Mouse (Mus musculus): ENCODE measurements around the gene Gatb.
A peak's percentile ranks its signal among the peaks of the same experiment; 100 is the strongest.

Gene Gatb

DNA sequence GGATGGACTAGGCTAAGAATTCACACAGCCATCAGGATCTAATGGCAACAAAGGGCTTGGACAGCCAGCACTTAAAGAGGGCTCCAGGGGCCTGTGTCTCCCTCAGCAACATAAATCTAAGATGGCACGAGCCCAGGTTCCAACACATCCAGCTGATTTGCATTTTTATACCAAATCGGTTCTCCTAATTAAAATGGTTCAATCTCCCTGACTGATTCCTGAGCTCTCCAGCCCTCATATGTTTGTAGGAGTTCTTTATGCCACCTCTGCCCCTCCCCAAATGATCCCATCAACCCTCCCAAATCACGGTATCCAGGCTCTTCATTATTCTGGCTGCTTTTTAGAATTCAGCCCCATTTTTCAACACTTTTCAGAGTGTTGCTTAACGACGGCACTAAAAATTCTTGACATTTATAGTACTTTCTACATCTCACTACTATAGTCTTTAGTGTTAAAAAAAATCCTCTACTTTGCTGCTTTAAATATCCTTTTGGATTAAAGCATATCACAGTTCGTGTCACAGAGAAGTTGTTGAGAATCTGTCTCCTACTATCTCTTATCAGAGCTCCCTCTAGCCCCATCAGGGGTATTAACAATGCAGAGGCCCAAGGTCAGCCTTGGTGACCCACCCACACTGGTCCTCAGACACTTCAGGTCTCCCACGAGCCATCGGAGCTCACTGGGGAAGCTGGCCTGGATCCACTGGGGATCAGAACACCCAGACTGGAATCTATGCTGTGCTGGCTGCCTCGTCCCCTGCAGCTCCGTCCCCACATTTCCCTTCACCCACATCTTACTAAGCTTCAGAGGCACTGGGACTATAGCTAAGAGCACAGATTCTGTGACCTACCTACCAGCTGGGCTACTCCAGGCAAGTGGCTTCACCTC, 88.3 kb downstream of the Gatb start:
- no peak for DNase-seq

DNA sequence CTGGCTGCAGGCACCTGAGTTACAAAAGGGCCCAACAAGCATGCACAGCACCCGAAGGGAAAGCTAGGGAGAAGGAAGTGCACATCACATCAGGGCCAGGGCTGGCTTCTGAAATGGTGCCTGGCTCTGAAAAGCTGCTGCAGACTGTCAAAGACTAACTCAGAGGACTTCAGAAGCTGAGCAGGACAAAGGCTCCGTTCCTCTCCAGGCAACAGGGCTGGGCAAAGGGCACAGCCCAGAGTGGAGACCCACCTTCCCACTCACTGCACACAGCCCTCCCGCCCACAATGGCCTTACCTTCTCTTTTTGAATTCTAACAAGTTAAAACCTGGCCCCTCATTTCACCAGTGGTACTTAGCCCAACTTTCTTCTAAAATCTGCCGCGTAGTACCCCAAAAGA, 89.9 kb downstream of the Gatb start:
- no peak for DNase-seq

DNA sequence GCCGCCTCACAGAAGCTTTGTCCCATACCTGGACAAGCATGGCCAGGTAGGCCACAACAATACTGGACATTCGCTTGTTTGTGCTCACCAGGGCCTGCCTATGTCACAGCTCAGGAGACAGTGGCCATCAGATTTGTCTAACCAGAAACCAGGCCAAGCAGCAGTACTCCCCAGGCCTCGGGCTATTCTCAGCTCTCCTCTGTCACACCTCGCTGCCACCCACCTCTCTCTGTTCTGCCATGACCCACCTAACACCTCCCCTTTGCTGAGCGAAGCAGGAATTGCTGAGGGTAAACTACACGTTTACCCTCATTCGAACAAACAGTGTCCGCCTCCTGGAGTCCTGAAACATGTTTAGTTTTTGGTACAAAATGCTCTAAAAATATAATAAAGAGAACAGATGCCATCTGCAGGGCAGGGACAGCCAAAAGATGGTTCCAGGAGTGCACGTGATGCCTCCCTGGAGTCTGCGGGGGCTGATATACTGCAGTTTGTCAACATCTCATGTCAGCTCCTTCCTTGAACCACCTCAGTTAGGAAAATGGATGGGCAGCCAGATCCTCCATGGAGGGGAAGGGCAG, 90.8 kb downstream of the Gatb start:
- DNase-seq = no peak

DNA sequence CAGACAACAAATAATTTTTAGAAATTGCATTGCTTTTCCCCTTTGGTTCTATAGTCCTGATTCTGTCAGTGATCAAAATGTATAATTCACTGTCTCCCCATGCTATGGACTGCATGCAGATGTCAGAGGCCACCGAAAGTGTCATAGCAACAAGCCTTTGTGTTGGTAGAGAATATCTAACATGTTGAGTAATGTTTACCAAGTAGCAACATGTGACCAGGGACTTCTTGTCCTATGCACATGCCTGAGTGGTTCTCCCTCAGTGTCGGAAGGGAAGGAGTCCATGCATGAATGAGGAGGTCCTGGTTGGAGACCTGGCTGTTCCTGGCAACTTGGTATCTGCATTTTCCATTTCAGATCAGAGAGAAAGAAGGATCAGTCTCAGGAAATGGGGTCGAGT, 92.2 kb downstream of the Gatb start:
- DNase-seq = no peak

DNA sequence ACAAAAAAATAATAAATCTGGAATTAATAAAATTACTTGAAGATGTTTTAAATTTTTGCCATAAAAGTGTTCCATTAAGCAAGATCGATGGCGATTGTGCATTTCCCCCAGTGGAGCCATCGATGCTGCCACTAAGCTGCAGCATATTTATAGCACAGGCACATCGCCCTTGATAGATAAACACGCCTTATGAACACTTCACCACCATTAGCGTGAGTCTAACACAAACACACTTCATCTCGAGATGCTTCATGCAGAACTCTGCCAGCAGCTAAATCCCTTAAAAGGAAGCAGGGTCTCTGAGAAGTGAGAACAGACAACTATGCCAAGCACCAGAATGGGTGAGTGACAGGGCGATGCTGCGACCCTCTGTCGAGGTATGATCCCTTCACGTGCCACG, 92.8 kb downstream of the Gatb start:
- DNase-seq = no peak

DNA sequence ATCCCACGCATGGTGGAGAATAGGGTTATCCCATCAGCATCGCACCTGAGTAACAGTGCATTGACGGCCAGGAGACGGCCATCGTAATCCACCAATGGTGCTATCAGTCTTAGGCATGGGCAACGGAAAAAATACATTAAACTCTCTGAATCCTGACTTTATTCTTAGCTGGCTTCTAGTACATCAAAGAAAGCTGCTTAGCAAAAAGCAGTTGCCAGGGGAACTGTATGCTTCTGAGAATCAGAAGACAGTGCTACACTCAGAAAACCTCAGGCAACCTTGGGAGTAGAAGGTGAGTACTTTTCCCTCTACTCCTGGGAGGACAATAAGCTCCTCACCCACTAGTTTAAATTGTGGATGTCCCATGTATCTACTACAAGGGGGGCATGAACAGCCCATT, 93.8 kb downstream of the Gatb start:
- DNase-seq = no peak

DNA sequence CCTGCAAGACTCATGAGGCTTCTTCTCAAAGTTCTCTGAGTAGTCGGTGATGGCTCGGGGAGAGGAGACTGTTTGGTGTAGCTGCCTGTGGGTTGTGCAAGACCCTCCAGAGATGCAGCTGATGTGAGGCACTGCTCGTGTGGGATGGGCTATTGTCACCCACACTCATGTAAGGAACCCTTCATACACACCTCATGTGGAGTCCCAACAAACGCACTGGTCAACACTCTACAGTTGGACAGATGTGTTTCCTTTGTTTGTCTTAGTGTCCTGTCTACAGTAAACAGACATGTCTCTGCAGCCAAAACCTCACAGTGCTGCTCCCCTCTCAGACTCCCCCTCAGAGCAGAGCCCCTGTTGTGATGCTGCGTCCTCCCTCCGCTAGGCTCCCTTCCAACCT, 95.9 kb downstream of the Gatb start:
- DNase-seq = no peak

DNA sequence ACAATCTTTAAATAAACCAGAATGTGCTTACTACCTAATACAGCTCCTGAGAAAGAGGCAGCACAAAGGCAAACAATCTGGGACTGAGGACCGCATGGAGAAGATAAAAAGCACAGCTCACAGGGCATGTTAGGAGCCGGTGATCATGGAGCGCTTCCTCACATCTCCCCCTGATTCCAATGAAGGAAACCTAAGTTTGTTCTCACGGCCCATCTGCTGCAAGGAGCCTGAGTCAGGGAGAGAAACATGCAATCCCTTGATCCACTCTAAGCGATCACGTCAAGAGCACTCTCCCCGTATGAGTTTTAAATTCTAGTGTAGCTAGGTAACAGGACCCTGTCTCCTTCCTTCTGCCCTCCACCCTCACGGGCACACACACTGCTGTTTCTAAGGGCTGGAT, 103.2 kb downstream of the Gatb start:
- DNase-seq = peak; percentile 16

DNA sequence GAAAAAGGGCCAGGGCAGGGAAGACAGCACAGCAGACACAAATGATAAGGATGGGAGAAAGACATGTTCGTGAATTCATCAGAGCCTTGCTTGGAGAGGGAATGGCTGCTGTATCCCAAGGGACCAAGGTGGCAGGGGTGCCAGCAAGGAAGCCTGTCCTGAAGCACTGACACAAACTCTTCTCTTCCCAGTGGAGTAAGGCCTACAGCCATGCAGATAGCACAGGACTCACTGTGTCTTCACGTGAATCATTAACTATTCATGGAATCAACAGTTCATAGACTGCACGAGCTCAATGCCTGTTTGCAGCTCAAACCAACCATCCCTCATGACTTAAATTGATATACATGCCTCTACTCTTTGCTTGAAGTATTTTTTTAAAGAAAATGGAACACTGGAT, 104.0 kb downstream of the Gatb start:
- DNase-seq = peak; percentile 82

DNA sequence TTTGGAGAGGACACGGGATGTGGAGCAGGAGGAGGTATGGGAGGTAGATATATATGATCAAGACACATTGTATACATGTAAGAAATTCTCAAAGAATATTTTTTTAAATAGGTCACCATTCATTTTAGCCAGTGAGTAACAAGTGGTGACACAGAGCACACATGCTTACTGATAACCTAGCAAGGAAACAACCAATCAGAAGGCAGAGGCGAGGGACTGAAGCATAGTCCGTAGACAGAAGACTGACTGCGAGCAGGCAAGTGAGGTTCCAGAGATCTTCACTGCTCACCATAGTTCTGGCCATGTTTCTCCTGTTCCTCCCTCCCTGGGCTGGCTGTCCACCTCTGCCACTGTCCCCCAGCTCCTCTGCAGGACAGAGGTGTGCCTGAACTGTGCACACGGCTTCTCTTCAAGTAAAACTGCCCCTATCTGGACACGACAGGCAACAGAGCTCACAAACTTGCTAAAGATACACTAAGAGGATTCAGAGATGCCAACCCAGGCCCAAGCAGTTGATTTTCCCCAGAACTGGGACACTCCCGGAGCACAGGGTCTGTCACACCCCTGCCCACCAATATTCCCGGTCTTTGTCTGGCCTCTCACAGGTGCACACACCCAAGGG, 105.5 kb downstream of the Gatb start:
- DNase-seq = no peak

DNA sequence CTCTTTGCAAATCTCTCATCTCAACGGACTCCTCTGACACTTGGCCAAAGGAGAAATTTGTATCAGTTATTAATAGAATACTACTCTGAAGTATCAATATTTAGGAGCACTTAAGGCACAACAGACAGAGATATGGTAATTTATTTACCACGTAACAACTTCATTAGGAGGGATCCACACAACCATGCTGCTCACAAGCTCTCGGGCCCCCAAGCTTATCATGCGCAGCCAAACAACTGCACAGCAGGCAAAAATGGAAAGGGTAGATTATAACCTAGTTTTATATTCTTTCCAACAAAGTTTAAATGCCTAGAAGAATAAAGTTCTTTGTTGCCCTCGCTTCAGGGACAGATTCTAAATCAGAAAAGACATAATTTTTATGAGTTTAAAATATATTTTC, 106.0 kb downstream of the Gatb start:
- DNase-seq = peak; percentile 2

DNA sequence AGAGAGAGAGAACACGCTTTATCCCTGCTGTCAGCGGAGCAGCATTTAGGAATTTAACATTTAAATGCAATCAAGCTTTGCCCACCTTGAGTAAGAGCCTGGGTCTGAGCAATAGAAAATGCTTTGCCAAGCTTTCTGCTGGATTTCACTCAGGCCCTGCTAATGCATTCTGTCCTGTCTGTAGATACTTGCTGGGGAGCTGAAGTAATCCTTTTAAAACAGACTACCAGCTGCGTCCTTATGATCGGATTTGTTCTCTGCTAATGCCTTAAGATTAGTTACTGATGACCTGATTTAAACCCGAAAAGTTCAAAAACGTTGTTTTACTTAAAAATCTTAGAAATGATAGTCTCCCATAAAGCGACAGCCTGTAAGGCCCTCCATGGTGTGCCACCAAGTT, 107.2 kb downstream of the Gatb start:
- no peak for DNase-seq

DNA sequence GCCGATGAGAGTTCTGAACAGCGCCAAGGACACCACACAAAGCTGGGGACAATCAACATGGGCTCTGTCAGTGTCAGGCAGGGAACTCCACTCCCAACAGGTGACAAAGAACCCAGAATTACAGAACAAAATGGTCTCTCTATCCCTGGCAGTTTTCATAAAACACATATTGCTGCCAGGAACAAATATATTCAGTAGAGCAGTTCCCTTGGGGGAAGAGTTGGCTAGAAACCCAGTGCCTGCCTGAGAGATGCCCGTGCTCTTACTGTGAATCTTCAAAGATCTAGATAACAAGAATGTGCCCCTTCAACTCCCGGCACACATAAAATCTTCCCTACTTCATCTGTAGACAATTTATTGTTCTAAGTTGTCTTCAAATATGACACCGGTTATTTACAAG, 109.7 kb downstream of the Gatb start:
- DNase-seq = no peak

DNA sequence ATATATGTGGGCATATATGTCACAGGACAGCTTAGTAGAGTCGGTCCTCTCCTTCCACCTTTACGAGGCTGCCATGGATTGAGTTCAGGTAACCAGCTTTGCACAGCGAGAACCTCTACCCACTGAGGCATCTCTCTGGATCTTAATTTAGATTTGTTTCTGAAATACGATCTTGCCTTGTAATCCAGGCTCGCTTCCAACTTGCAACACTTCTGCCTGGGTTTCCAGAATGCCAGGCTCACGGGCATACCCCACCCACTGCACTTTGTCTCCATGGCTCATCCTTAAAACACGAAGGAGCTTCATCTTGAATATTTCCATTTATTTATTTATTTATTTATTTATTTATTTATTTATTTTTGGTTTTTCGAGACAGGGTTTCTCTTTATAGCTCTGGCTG, 111.4 kb downstream of the Gatb start:
- DNase-seq = peak; percentile 78

DNA sequence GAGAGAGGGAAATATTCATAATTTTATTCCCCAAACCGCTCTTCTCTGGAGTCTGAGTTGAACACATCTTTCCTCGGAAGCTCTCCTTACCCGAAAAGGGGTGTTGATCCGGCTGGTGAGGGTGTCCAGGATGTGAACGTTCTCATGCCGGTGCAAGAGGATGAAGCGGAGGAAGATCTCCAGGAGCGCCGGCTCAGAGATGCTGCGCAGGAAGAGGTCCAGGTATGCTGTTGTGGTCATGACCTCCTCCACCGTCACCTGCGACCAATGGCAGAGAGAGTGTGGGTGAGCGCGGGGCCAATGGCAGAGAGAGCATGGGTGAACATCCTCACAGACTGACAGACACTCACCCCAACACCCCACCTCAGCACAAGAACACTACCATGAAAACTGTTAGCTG, 114.4 kb downstream of the Gatb start:
- DNase-seq = peak; percentile 80

DNA sequence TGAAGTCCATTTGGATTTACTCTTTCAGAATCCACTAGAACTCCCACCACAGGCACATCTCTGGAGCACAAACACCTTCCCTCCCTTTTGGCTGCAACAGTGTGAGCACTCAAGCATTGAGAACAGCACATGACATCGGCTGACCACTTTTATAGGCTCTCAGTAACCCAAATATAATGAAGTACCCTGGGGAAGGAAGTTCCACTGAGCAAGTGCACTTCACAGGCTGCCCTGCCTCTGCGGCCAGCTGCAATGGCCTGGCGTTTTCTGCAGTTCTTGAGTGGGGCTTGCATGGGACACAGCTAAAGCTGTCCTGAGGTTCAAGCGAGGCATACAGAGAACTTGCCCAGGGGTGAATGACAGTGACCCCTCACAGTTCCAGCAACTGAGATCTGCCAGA, 117.2 kb downstream of the Gatb start:
- DNase-seq = peak; percentile 75

DNA sequence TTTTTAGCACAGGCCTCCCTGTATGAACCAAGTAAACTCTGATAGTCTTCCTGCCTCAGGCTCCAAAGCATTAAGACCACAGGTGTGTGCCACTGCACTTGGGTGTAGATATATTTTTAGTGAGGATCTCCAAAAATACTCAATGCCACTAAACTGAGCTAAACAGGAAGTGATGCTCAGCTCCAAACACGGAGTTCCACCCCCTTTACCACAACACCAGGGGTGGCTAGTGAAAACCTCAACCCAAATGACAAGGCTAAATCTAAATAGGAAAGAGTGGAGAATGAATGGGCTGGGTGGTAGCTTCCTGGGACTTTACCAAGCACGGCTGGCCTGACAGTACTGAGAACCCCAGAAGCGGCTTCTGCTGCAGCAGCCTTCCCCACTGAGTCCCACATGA, 119.1 kb downstream of the Gatb start:
- peak; percentile 46 for DNase-seq

DNA sequence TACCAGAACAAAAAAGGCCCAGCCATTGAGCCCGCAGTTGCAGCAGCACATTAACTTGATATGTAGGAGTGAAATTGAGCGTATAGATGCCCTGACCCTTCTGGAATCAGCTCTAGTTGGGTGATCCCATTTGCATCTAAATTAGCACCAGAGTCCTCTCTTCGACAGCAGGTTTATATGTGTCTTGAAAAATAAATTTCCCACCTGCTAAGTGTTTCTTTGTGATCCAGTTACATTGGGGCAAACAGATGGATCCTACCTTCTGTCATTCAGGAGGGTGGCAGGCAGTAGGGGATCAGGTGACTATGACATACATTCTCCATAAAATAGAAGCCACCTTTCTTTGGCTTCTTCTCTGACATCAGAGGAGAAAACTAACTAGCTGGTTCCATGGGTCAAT, 121.1 kb downstream of the Gatb start:
- DNase-seq = peak; percentile 15

DNA sequence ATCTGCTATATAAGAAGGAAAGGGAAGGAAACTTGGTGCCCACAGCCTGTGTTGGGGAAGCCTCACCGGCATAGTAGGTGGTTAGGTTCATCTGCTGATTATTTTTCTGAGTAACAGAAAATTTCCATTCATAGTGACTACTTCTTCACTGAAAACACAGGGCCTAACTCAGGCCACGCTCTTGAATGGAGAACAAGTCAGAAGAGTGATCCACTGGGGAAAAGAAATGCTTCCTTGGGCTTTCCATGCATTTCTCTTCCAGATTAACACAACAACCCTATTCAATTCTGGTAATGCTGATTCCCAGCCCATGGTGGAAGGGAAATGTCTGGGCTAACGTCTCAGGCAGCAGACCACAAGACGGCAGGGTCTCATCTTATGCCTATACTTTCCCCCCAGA, 124.6 kb downstream of the Gatb start:
- DNase-seq = peak; percentile 55

DNA sequence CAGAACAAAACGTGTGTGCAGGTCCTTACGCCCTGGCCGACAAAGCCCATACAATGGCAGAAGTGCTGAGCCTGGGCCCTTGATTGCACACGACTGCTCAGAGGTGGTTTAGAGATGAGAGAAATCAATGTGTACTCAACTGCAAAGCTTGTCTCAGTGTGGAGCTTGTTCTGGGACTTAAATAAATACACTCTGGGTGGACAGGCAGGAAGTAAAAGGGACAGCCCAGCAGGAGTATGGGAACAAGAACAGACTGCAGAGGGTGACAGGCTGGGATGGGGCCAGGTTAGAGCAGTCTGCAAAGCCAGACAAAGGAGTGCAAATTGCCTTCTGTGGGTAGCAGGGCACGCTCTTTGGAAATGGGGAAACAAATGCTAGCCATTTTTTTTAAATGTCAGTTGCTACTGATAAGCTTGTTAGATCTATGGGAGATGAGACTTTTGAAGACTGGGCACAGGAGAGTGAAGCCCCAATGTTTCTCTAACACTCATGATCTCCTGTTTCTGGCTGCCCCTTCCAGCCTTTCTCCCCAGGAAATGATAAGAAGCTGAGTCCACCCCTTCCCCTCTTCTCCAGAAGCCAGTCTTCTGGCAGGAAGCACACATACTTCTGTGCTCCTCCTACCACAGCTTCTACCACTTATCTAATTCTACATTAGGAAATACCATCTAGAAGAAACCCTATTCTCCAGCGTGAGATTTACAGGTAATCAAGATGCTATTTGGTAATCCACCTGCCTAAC, 129.4 kb downstream of the Gatb start:
- DNase-seq = peak; percentile 71
